Mouse (Mus musculus) mature B cell (primary cell): ENCODE measurements around the gene Git1.

ENCODE experiments used
- in situ Hi-C: fragments of 300-500 bp; cut with MboI; formaldehyde crosslinking; loops from 2 replicates; pipeline ENCODE4 v1.14.3; 2019

The Git1 gene

DNA sequence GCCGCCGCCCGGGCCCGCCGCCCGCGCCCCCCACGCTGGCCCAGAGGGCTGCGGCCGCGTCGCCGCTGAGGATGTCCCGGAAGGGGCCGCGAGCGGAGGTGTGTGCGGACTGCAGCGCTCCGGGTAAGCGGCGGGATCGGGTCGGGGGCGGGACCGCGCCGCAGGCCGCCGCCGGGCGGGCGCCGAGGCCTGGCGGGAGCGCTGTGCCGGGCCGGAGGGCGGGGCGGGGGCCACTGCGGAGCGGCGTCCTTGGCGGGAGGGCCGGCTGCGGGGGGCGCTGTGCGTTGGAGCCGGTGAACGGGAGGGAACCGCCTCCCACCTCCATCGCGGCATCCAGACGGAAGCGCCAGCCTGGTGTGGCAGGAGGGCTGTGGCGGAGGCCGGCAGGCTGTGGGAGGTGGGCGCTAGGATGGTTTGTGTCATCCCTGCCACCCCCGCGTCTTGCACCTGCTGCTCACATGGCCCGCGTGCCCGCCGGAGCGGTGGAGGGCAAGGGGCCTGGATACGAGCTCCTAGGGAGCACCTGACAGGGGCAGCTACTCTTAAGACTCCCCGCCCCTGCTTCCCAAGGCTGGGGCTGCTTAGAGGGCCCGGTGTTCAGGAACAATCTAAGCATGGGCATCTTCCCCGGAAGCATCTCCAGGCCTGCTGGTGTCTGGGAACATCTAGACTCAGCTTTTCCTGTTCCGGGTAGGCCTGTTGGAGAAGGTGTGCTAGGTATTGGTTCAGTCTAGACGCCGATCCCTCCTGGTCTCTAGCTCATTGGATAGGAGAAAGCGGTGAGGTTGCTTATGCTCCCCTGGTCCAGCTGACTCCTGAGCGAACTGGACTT is at the start of gene Git1:
TSS of gene Git1 (plus strand) at position 51 of the 832 bp plus-strand sequence.
- in situ Hi-C loops: no loop called here

DNA sequence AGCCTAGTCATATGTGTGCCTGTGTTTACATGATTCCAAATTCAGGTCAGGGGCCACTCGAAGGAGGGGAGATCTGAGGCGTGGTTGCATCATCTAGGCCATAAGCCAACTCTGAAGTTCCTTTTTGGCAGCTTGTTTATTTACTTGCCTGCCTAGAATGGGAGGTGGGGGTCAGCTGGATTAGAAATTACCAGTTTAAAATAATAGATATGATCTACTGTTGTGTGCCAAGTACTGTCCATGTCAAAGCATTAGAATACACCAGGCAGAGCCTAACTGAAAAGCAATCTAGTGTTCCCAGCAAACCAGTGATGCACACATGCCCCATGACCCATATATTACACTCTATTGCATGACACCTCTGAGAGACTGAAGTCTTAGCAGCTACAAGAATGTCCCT is 48.4 kb upstream of the Git1 start:
- in situ Hi-C loops: loop anchor here (10.0 kb wide), 2 partner anchors 130 to 350 kb away; no protein-coding TSS in a partner anchor

DNA sequence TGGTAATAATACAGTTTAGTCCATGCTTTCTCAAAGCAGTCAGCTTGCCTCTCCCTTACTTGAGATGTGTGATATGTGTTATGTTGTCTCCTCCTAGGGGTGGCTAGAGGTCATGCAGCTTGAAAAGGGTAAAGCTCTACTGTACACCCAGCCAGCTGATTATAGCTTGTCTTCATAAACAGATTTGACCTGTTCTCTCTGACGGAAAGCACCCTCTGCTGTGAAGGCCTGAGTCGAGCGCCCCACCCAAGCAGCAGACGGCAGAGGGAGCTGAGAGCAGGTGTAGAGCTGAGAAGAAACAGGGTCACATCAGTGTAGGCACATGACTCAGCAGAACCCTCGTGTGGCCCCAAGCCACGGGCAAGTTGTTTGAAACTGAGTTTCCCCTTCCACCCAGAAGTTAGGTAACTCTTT is 46.7 kb upstream of the Git1 start:
- in situ Hi-C loops: loop anchor here (10.0 kb wide), 2 partner anchors 132 to 352 kb away; no protein-coding TSS in a partner anchor

DNA sequence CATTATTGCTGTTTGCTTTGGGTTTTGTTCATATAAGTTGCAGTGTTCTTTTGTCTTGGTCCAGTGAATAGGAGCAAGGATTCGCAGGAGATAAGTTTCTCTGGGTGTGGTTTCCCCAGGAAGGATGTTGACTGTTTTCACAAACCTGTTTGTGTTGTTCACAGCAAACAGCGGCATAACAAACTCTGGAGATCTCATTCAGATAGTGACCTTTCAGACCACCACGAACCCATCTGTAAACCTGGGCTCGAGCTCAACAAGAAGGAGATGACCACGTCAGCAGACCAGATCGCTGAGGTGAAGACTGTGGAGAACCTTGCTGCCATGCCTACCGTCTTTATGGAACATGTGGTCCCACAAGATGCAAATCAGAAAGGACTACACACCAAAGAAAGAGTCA is 44.1 kb upstream of the Git1 start:
- in situ Hi-C loops: loop anchor here (10.0 kb wide), 2 partner anchors 134 to 354 kb away; no protein-coding TSS in a partner anchor

DNA sequence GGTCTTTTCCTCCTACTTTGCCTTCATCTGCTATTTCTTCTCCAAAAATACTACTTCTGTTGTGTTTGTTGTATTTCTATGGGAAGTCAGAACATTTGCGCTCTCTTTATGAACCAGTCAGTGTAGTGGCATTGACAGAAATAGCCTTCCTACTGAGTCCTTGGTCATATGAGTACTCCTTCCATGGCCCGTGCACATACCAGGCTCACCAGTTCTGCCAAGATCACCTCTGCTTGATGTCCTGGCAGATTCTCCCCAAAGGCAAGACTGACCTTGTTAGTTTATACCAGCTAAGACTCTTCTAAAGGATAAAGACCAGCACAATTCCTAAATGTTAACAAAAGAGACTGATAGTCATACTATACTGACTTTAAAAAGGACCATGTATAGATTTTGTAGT is 41.7 kb upstream of the Git1 start:
- in situ Hi-C loops: no loop called here

DNA sequence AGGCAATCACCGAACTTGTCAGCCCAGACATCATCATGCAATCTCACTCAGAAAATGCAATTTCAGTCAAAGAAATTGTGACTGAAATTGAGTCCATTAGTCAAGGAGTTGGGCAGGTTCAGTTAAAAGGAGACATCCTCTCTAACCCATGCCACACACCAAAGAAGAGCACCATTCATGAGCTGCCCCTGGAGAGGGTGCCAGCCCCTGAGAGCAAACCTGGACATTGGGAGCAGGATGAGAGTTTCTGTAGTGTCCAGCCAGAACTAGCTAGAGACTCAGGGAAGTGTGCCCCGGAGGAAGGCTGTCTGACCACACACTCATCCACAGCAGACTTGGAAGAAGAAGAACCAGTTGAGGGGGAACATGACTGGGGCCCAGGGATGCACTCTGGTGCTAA is 40.0 kb upstream of the Git1 start:
- in situ Hi-C loops: no loop called here

DNA sequence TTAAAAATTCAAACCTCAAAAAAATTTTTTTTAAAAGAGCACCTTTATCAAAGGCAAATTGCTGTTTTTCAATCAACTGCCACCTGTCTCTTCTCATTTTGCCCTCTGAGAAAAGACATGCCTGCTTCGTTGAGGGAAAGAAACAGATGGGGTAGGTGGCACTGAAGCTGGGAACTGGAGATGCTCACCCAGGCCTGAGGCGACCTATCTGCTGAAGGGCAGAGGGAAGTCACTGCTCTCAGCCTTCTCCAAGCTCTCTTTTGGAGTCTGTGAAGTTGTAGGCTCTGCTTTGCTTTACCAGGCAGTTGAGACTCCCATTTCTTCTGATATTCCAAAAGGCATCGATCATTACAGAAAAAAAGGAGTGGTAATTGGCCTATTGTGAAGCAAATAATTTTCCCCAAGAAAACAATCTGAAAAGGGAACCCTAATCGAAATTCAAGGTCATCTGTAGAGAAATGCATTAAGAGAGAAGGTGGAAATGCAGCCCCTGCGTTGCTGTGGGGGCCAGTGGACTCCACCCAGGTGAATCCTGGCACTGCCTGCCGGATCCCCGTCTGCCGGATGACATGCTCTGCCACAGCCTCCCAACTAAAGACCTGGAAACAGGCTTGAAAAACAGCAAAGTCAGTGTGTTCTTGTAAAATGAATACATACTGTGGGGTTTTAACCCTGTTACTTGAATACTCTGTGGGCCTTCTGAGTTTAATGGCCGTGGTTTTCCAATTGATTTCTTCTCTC is 37.4 kb upstream of the Git1 start:
- in situ Hi-C loops: no loop called here

DNA sequence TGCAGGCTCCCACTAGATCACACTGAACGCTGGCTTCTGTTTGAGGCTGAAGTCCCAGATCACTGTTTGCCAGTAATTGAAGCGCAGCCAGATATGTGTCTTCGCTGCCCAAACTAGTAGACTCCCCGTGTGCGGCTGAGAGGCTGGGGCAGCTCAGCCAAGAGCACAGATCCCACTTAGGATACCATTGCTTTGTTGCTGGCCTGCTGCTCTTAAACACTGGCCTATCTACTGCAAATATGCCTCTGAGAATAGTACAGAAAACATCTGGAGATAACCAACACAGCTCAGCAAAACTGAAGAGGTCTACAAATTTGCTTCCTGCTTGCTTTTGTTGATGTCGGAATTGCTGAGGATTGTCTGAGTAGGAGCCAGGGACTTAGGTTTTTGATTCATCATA is 36.5 kb upstream of the Git1 start:
- in situ Hi-C loops: no loop called here

DNA sequence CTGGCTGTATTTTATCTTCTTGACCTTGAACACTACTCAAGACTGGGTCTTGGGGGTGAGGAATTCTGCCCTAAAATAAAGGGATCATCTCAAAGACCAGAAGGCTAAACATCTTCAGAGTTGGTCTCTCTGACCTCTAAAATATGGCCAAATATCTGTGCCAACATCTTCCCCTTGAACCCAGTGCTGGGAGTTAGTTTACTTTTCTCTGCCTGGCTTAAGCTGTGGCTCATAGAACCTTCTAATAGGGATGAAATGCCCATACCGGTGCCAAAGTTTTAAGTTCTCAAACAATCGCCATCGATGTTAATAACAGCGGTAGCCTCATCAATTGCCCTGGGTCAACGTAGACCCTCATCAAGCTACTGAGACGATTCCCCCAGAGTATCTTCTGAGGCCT is 31.5 kb upstream of the Git1 start:
- in situ Hi-C loops: no loop called here

DNA sequence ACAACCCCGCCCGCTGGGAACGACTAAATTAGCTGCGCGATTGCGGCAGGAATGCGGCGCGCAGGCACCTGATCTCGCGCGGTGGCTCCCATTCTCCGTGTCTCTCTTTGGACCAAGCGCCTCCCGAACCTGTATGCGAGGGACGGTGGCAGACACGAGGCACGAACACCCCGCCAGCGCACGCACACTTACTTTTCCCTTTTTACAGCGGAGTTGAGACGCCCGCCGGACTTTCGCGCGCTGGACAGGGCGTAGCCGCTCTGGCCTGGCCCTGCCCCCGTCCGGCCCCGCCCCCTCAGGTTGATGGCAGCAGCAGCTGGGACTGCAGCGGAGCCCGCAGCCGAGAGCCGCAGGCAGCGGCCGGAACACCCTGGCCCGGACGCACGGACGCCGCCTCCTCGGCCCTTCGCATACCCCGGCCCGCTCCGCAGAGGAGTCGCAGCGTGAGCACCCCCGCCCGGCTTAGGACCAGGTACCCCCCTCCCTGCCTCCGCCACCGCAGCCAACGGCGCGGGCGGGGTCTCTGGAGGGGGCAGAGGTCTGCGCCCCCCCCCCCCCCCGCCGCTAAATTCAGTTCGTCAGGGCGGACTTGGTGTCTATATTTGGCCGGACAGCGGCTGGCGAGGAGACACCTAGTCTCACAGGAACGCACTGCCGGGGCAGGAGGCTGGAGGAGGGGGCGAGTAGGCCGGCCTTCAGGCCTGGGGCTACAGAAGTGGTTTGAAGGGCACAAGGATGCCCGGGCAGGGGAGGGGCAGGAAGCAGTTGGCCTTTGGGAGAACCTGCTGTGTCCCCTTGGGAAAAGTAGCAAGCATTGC is 30.9 kb upstream of the Git1 start, which contains the start of gene Coro6:
TSS of gene Coro6 (plus strand) at position 129 of the 818 bp plus-strand sequence.
- in situ Hi-C loops: no loop called here

DNA sequence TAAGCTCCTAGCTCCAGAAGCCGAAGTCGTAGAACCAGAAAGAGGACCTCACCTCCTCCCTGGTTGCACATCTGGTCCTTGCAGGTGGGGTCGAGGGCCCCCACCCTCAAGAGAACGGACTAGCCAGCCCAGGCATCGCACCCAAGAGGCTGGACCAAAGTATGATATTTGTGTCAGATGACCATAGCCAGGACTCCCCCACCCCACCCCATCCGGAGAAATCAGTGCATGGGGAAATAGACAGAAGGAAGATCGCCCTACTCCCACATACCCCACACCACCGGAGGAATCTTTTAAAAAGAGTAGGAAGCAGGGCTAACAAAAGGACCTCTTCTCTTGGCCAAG is 30.3 kb upstream of the Git1 start:
- in situ Hi-C loops: no loop called here

DNA sequence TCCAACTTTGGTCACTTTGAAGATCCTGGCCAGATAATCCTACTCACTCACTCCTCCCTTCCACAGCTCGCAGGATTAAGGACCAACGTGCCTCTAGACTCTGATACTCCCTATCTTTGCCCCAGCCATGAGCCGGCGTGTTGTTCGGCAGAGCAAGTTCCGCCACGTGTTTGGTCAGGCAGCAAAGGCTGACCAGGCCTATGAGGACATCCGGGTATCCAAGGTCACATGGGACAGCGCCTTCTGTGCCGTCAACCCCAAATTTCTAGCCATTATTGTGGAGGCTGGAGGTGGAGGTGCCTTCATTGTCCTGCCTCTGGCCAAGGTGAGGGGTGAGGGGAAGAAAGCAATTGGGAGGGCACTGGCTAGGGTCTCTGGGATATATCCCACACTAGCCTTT is 29.6 kb upstream of the Git1 start:
- in situ Hi-C loops: no loop called here

DNA sequence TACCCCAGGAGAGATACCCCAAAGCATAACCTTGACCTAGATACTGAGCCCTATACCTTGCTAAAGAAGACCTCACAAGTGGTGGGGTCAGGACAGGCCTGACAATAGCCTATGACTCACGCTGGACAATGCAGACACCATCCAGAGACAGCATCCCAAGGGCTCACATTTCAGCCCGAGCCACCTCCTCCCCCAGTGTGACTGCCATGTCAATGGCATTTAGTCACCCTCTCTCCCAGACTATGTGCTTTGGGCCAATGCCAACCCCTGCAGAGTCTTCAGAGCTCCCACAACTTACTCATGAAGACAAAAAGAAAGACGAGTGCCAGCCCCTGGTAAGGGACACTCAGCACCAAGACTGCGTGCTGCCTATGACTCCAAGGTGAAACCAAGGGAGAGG is 28.7 kb upstream of the Git1 start:
- in situ Hi-C loops: no loop called here

DNA sequence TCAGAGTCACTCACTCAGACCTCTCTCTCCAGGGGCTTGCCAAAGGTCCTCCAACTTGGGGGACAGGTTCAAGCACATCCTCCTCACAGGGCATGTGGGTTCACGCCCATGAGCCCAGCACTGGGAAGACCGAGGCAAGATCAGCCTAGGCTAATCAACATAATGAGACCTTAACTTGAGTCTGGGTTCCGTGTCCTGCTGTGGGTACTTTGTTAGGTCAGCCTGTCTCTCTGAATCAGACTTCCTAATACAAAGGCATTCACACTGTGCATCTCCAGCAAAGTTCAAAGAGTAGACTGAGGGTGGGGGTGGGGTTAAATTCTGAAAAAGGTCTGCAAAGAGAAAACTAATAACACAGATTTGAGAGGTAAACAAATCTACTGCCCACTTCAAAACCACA is 28.3 kb upstream of the Git1 start:
- in situ Hi-C loops: no loop called here

DNA sequence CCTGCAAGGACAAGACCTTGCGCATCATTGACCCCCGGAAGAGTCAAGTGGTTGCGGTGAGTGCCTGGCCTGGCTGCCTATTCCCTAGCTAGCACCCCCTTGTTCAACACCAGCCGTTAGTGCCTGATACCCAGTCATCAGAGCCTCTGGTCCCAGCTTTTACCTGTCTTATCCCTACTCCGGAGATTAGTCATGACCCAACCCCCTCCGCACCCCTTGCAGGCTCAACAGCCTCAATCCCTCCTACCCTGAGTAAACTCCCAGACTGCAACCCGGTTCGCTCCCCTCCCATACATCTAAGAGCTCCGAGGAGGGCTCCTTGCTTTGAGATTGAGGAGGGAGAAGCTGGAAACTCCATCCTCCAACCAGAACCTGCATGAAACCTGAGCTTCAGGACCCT is 26.8 kb upstream of the Git1 start:
- in situ Hi-C loops: no loop called here

DNA sequence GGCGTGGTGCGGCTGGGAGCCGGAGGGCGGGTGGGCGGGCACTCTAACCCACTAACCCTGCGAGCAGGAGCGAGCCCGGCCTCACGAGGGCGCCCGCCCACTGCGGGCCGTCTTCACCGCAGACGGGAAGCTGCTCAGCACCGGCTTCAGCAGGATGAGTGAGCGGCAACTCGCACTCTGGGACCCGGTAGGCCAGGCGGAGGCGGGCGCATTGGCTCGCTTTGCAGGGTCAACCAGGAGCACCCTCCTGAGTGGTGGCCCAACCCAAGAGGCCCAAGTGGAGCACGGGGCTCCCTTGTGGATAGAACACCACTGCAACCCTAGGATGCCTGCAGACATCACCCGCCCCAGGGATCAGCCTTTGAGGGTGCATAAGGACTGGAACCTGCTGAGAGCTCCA is 26.2 kb upstream of the Git1 start:
- in situ Hi-C loops: no loop called here

DNA sequence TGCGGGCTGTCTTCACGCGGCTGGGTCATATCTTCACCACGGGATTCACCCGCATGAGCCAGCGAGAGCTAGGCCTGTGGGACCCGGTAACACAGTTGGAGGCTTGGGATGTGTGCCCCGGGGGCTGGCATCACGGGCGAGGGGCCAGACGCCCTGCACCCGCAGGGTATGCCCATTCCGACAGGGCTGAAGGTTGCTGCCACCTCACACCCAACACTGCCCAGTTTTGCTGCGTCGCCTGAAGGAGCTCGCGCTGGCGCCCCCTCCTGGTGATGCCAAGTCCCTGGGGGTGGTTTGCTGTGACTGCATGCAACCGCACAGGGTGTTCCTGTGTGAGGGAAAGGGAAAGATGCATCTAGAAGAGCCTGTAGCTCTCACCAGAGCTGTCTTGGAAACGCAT is 25.6 kb upstream of the Git1 start:
- in situ Hi-C loops: no loop called here

DNA sequence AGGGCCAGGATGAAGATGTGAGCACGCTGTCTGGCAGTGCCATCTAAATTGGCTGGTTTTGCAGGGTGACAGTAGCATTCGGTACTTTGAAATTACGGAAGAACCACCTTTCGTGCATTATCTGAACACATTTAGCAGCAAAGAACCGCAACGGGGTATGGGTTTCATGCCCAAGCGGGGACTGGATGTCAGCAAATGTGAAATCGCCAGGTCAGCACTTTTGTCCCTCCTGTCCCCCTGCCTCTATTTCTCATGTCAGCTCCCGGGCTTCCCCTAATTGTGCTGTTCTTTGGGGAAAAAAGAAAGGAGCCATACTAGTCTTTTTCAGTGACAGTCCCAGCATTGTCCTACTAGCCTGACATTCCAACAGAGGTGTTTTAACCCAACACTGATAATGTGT is 25.0 kb upstream of the Git1 start:
- in situ Hi-C loops: no loop called here

DNA sequence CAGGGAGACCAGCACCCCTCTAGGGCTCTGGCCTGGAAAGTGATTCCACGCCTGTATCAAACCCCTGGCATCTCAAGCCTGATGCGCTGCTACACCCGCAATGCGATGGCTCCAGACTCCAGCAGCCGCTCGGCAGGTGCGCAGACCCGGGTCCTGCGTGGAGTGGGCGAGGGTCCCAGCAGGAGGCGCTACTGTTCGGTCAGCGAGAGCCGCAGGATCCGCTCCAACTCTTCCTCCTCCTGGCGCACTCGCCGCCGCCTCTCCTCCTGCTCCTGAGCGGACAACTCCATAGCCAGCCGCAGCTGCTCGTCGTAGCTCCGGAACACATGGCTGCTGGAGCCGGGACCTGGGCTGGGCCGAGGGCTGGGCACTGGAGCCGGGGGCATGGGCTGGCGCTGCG is 22.0 kb upstream of the Git1 start:
- in situ Hi-C loops: no loop called here

DNA sequence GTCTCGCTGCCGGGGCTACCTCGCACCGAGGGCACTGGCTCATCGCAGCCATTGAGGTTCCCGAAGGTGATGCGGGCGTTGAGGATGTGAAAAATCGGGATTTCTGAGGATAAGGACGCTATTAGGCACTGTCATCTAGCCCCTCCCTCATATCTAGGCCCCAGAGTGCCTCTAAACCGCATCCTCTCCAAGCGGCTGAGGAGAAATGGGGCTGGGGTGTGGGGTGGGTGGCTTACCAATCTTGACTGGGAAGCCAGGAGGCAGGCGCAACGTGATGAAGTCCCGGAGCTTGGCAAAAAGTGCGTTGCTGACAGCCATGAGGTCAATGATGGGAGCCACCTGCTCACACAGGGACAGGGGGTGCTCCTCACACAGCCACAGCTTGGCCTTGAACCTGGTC is 20.6 kb upstream of the Git1 start:
- in situ Hi-C loops: no loop called here

DNA sequence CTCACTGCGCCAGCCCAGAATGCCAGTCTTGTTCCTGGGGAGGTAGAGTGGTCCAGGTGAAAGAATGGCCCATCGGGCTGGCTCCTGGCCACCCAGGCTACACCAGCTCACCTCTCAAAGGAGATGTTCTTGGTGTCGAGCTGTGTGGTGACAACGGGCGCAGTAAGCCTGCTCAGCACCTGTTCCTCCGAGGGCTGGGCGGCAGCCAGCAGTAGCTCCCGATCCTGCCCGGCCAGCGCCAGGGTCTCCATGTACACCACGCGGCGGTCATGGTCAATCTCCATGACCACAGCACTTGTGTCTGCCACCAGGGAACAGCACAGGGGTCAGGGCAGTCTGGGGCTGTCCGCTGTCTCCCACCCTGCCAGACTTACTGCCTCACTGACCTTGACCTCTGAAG is 17.1 kb upstream of the Git1 start:
- in situ Hi-C loops: no loop called here

DNA sequence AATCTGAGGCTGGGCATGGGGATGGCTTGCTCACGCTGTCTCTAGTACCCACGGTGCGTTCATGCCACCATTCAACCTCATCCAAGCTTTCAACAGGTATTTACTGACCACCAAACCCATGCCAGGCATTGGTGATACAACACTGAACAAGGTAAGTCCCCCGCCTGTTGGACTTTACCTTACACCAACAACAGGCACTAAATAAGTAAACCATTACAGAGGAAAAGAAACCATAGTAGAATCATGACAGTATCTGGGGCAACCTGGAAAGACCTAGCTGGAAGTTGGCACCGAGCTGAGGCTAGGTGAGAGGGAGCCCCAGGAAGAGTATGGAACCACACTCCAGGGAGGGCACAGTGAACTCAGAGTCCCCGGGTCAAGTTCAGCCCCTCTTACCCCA is 16.5 kb upstream of the Git1 start:
- in situ Hi-C loops: no loop called here
